Mouse (Mus musculus) frontal cortex, postnatal 36 days (tissue): ENCODE measurements around the gene Cfap206.
"Not testable (repeated sequence)": the region's sequence is repeated elsewhere in the genome, so short reads cannot be mapped to it uniquely, and the experiment has no call there.

Source experiments
- DNase-seq, 2 experiments: peaks; one replicate each; pipeline ENCODE4 v3.0.0; 2022; ENCODE audit warnings: low spot score in 2 of 2

The Cfap206 gene

DNA sequence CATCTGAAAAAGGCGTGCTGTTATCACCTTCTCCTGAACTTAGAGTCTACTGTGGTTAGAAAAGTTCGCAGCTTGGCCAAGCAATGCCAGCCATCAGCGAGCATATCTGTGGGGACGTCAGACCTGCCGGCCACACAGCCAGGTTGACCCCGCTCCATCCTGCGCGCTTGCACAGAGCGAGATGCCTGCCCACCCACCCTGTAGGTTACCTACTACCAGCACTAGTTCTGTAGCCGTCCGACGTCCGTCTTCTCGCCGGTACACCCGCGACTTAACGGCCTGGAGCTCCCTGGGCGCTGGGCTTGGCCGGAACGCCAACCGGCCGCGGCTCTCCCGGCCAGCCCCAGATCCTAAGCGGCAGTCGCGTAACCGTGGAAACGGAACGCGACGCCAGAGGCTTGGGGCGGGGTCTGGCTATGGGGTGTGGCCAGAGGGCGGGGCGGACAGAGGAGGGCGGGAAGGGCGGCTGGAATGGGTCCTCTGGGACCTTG is at the start of gene Cfap206:
Gene Cfap206, minus strand, starts transcription at position 356 of the 491 bp plus-strand sequence.
- DNase-seq = peak; percentile 14 to 28

DNA sequence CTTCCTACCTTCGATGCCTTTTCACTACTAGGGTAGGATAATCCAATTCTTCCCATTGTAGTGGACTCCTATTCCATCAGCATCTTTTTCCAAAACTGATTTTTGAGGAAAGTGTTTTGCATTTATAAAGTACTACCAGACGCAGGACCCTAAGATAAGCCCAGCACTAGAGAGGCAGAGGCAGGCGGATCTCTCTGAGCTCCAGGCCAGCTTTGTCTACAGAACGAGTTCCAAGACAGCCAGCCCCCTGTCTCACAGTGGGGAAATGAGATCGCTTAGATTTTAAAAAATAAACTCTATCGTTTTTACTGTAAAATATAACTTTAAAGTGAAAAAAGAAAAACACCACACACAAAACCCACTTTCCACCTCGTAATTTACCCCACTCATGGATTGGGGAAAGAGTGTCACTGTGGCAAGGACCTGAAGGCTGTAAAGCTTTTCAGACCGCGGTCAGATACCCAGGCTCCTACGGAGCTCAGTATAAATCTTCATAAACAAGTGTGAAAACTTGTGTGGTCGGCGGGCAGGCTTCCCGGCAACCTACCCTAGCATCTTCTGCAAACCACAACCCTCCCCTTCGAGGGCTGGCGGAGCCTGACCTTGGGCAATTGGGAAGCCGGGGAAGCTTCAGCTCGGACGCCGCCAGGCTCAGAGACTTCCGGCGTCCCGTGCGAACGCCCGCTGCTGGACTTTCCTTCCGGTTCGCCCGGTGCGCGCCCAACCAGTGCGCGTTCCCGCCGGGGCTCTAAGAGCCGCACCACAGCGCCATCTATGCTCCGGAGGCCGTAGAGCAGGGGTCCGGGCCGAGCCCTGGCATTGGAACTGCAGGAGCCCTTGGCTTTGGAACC is 47.9 kb upstream of the Cfap206 start, which contains the start of gene Smim8:
Gene Smim8, minus strand, starts transcription at position 747 of the 851 bp plus-strand sequence.
- peak; percentile 85 to 90 for DNase-seq

DNA sequence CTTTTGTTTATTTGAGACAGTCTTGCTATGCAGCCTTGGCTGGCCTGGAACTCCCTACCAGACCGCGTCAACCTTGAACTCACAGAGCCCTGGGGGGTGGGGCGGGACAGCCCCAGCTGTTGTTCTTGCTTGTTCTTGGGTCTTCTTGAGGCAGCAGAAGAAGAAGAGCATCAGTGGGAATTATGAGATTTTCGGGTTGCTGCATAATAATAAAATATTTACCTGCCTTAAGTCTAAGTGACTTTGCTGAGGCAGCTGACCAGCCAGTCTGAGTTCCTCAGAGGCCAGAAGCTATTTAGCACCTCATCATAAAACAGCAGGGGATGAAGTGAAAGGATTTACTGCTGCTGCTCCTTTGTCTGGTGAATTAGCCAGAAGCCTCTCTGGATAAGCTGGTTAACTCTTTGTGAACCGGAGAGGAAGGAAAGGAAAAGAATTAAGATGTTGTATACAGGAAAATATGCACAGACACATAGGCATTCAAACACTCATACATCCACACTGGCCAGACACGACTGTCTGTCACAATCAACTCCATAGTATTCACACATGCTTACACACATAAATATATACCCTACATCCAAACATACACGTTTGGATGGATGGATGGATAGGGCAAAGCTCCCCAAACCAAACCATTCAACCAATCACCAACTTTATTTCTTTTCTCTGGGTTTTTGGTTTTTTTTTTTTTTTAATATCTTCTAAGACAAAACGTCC is 41.8 kb upstream of the Cfap206 start:
- no peak for DNase-seq

GRCm38 (mm10) chr4:34756163-34756562 is 26.2 kb upstream of the Cfap206 start, which contains the start of gene Gm136:
TSS of gene Gm136 (minus strand) at chr4:34756263.
- no peak for DNase-seq

DNA sequence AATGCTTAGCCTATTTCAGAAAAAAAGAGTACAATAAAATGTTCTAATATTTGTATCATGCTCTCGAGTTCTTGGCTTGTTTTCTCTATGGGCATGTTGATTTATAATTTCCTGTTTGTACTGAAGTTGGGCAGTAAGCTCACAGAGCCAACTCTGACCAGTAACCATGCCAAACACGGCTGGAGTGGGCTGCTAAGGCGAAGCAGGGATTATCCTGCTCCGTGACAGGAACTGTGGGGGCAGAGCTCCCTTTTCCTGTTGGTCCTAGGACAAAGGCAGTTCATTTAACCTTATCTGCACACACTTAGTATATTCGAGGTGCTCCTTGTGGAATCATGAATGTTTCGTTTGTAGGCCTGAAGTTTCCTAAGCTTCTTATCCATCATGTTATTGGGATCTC is 19.2 kb upstream of the Cfap206 start:
- no peak for DNase-seq

DNA sequence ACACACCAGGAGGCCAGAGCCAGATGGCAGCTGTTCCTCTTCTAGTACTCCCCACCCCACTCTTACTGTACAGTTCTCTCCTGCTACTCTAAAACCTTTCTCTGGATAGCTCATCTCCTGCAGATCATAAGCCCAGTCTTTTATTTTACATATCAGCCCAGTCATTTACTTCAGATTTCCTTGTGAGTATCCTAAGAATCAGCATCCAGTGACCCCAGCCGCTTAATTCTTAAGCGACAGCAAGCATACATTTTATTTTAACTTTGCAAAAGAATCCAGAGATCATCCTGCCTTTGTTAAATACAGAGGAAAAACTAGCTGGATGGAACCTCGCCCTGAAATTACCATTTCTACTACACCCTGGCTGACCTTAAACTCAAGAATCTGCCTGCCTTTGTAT is 4.5 kb upstream of the Cfap206 start:
- DNase-seq = no peak

DNA sequence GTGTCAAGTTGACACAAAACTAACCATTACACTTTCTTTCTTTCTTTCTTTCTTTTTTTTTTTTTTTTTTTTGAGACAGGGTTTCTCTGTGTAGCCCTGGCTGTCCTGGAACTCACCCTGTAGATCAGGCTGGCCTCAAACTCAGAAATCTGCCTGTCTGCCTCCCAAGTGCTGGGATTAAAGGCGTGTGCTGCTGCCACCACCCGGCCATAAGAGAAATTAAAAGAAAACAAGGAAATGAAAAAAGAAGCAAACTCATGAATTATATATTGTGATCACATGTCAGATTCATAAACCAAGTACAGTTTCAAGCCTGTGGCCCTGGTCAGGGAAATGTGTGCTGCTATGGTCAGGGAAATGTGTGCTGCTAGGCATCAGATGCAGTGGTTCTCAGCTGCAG is 3.4 kb upstream of the Cfap206 start:
- not testable (repeated sequence) for DNase-seq

GRCm38 (mm10) chr4:34725710-34726109 is 4.3 kb downstream of the Cfap206 start:
- DNase-seq = not testable (repeated sequence)

DNA sequence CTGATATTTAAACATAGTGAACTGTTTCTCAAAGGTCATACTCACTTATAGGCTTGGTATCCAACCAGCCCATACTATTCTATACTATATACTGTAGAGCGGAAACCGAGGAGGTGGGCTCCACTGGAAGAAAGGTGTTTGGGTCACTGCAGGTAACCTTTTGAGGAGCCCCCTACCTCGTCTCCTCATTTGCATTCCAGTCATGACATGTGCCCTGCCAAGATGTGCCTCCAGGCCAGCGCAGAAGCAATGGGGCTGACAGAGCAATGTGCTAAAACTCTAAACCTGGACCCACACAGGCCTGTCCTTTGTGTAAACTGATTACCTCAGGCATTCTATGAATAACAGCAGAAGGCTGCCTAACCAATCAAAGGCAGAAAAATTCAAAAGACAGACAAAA is 5.7 kb downstream of the Cfap206 start:
- no peak for DNase-seq

DNA sequence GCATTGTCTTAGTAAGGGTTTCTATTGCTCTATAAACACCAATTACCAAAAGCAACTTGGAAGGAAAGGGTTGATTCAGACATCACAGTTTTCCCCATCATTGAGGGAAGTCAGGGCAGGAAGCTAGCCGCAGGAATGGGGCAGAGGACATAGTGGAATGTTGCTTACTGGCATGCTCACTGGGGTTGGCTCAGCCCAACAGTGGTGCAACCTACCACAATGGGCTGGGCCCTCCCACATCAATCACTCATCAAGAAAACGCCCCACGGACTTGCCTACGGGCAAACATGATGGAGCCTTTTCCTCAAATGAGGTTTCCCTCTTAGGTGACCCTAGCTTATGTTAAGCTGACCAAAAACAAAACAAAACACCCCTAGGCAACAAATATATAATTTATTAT is 6.8 kb downstream of the Cfap206 start:
- no peak for DNase-seq

GRCm38 (mm10) chr4:34720127-34720895 is 9.7 kb downstream of the Cfap206 start:
- no peak for DNase-seq

GRCm38 (mm10) chr4:34719421-34719820 is 10.6 kb downstream of the Cfap206 start:
- no peak for DNase-seq

DNA sequence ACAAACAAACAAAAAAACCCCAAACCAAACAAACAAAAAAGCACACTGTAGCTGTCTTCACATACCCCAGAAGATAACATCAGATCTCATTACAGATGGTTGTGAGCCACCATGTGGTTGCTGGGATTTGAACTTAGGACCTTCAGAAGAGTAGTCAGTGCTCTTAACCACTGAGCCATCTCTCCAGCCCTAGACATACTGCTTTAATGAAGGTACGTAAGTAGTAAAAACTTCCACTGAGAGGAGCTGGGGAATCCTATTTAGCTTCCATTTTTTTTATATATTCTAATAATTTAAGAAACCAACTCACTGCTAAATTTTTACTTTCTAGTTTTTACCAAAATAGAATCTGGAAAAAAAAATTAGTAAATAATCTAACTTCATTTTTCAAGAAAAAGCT is 14.9 kb downstream of the Cfap206 start:
- DNase-seq = no peak

DNA sequence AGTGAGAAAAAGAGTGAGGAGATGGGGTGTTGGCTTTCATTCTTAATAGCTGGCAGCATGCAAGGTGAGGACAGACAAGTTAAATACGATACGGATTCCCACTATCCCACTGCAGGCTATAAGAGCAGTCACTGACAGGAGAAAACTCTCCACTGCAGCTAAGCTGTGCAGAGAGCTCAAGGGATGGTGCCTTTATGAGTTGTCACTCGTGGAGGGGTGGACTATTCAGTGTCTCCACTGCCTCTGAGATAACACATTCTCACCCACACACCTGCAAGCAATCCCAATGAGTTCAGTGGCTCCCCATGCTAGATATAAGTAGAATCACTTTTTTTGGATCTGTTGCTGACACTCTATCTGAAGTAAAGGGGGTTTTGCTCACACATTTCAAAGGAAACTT is 21.9 kb downstream of the Cfap206 start:
- peak; percentile 9 to 39 for DNase-seq

GRCm38 (mm10) chr4:34707248-34707647 is 22.8 kb downstream of the Cfap206 start:
- no peak for DNase-seq

DNA sequence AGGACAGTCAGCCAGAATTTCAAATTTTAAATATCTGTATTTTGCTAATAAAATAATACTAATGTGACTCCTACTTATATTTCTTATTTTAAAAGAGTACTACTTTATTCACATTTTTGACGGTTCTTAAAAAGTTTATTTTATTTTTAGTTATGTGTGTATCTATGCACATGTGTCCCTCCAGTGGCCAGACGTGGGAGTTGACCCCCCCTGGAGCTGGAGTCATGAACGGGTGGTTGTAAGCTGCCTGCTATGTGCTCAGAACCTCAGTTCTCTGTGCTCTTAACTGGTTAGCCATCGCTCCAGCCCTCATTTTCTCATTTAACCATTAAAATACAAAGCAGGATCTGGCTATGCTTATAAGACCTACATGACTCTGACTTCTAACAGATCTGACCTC is 27.0 kb downstream of the Cfap206 start:
- no peak for DNase-seq

GRCm38 (mm10) chr4:34702231-34702630 is 27.8 kb downstream of the Cfap206 start:
- no peak for DNase-seq

DNA sequence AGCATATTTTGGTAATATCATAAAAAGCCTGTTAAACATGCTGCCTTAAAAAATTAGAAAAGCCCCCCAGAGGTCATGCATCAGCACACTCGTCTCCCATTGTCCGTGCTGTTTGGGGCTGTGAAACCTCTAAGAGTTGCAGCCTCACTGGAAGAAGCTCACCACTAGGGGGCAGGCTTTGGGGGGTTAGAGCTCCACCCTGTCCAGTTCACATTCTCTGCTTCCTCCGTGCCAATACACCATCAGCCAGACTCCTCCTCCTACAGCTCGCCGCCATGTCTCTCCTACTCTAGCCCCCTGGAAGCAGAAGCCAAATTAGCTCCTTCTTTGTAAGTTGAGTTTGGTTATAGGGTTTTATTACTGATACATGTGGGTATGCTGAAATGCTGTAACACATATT is 28.5 kb downstream of the Cfap206 start:
- DNase-seq = peak in 1 of 2 experiments; percentile 6

DNA sequence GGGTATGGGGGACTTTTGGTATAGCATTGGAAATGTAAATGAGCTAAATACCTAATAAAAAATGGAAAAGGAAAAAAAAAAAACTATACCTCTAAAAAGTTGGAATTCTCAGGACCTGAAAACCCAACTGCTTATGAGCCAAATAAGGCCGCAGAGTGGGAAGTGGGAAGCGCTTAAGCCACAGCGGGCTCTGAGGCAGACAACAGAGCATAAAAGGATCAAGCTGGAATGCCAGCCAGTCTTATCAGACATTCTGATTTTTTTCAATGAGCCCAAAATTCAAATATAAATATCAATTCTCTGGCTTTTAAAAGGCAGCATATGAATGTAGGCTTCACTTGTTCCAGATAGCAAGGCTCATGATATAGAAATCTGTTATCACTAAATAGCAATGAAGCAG is 42.0 kb downstream of the Cfap206 start:
- no peak for DNase-seq

DNA sequence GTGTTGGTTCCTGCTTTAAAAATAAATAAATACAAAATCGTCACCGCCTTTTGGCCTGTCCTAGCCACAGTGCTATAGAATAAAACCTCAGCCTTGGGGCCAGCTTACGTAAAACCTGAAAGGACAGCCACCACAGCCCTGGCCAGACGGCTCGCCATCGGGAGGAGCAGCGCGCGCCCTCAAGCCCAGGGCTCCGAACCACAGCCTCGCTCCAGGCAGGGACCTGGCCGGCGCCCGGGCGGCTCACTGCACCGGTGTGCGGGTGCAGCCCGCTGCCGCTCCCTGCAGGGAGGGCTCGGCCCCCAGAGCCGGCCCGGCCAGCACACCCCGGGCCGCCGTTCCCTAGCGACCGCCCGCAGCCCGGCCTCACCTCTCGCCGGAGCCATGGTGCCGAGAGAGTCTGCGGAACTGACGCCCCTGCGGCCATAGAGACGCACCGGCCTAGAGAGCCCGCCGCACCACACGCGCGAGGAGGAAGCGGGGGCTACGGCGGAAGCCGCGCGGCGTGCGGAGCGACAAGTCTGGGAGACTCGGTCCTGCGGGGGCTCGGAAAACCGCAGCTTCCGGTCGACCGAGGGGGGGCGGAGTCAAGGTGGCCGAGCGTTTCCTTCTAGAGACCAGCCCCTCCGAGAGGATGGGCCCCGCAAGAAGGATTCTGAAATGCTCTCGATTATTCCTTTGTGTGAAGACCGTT is 43.0 kb downstream of the Cfap206 start, which contains the start of gene Slc35a1:
Gene Slc35a1, minus strand, starts transcription at position 565 of the 694 bp plus-strand sequence.
- peak; percentile 95 to 97 for DNase-seq

- DNase-seq = no peak
Observed at GRCm38 (mm10) chr4:34680530-34680929, 49.5 kb downstream of the Cfap206 start.
